Comparison of ENCODE assay signal across 14 mouse cellular contexts in genomic region chr10:40163338-40163737, GRCm38 (mm10). TPM values are rescaled to one million over a fixed set of nuclear protein-coding genes. Genes with fewer than 3 reads are reported as not detected.
DNase-seq lines count a peak whose midpoint lies in the region; TF ChIP-seq lines count a peak whose summit lies in the region.
"Had no signal": no experiment of that assay in that cellular context is flagged by ENCODE, and none has a peak within 500 bp of the region (broad histone marks: within the 10 kb centered on the region; RNA-seq: fewer than 3 reads in every experiment).

No protein-coding gene starts in this region.

- no peak for TF ChIP-seq CTCF in CH12.LX (conservative IDR thresholded peaks at IDR 0.05 in 1 of 2, IDR thresholded peaks at IDR 0.05 in 1 of 2; ENCODE audit: low read depth in 2 of 2, low read length in 2 of 2)

- peak; percentile 29 to 45 for DNase-seq in spleen, adult 18-20 months
- no peak for DNase-seq in spleen, postnatal 14 days (ENCODE audit: low spot score in 2 of 2)
- DNase-seq in CH12.LX (ENCODE audit: extremely low read depth) (peak; percentile 71), adipocyte (ENCODE audit: low spot score) (no peak)
- DNase-seq in natural killer cell, adult 2 months (ENCODE audit: low spot score in 2 of 2), result peak; percentile 48 to 66
- DNase-seq in thymus, postnatal 4 days, result peak; percentile 63
- no peak for DNase-seq in left cerebral cortex, adult 18-20 months (ENCODE audit: low spot score in 2 of 2)
- DNase-seq: adrenal gland, postnatal 36 days; cerebellum, postnatal 36 days; kidney, postnatal 10 days; lung, postnatal 14 days had no signal

- H3K4me3 ChIP-seq in CH12.LX (replicated peaks in 1 of 3; ENCODE audit: low read depth in 2 of 3, low read length in 2 of 3, poor library complexity in 1 of 3), result no peak overlapping the region
- H3K4me3 ChIP-seq: forebrain, embryonic 12.5 days; midbrain, embryonic 15.5 days had no signal

- H3K79me2 ChIP-seq in CH12.LX (replicated peaks; ENCODE audit: control insufficient read depth, extremely low read depth, insufficient read depth, poor library complexity, severe bottlenecking), result no peaks in the 10 kb centered on the region

- H3K27ac ChIP-seq in CH12.LX (ENCODE audit: insufficient read depth, low read depth), result no peak overlapping the region
- H3K27ac ChIP-seq: forebrain, embryonic 12.5 days; midbrain, embryonic 15.5 days had no signal

- peak; percentile 68 for TF ChIP-seq EP300 in CH12.LX (IDR thresholded peaks at IDR 0.05; ENCODE audit: low read length)

- H3K4me1 ChIP-seq in CH12.LX (ENCODE audit: control insufficient read depth in 1 of 2, insufficient read depth in 2 of 2), result peaks cover 4 to 33% of the 10 kb centered on the region in 2 experiments; a peak in 3 of 4 replicates
- H3K4me1 ChIP-seq: forebrain, embryonic 12.5 days; midbrain, embryonic 15.5 days had no signal

- no peak overlapping the region for H3K9ac ChIP-seq in CH12.LX (ENCODE audit: insufficient read depth, low read depth)
- H3K9ac ChIP-seq: forebrain, embryonic 12.5 days; midbrain, embryonic 15.5 days had no signal

- peak overlapping the region; percentile 16; the same call in 1 of the 2 replicates for H3K4me2 ChIP-seq in CH12.LX (ENCODE audit: insufficient read depth, low read depth, poor library complexity, severe bottlenecking)
- H3K4me2 ChIP-seq: forebrain, embryonic 12.5 days; liver, embryonic 11.5 days; midbrain, embryonic 15.5 days had no signal

- TF ChIP-seq POLR2A in CH12.LX (IDR thresholded peaks at IDR 0.05; ENCODE audit: low read depth, low read length), result no peak

- dilution Hi-C loops in CH12.LX (cut with MboI; ENCODE audit: extremely low pct_ligation_motif_present, extremely low pct_unique_long_range_greater_than_20kb, low sequenced_read_pairs), result no loop called here

- H3K9me3 ChIP-seq in CH12.LX (replicated peaks; ENCODE audit: low read length), result no peaks in the 10 kb centered on the region
- H3K9me3 ChIP-seq: forebrain, embryonic 12.5 days; midbrain, embryonic 15.5 days had no signal

- H3K36me3 ChIP-seq in CH12.LX (replicated peaks in 1 of 2; ENCODE audit: control insufficient read depth in 1 of 2, insufficient read depth in 1 of 2, low read length in 1 of 2), result no peaks in the 10 kb centered on the region
- H3K36me3 ChIP-seq: forebrain, embryonic 12.5 days; midbrain, embryonic 15.5 days had no signal

- in situ Hi-C loops in CH12.LX (cut with MboI; ENCODE audit: low pct_ligation_motif_present, low pct_unique_long_range_greater_than_20kb, low sequenced_read_pairs), result no loop called here

- TF ChIP-seq RAD21 in CH12.LX (IDR thresholded peaks at IDR 0.05; ENCODE audit: low read depth, low read length), result no peak

- H3K27me3 ChIP-seq in CH12.LX (replicated peaks), result peaks cover 3% of the 10 kb centered on the region
- H3K27me3 ChIP-seq: forebrain, embryonic 12.5 days; midbrain, embryonic 15.5 days had no signal

TF ChIP-seq in CH12.LX, 34 proteins besides CTCF, POLR2A, EP300 and RAD21:
- peak; percentile 60 for TF ChIP-seq ETS1 (conservative IDR thresholded peaks at IDR 0.05; ENCODE audit: low read depth, low read length)
- peak; percentile 56; the same call in 1 of the 2 replicates for TF ChIP-seq MAX (IDR thresholded peaks at IDR 0.05; ENCODE audit: low read length)
- TF ChIP-seq USF1 (IDR thresholded peaks at IDR 0.05; ENCODE audit: low read depth, low read length), result no peak
- no peak for TF ChIP-seq SMC3 (IDR thresholded peaks at IDR 0.05; ENCODE audit: low read depth, low read length)
- no peak for TF ChIP-seq CHD1 (IDR thresholded peaks at IDR 0.05; ENCODE audit: low read depth, low read length)
- peak; percentile 60; the same call in 1 of the 2 replicates for TF ChIP-seq MYC (IDR thresholded peaks at IDR 0.05; ENCODE audit: low read depth, low read length)
- TF ChIP-seq ZMIZ1 (IDR thresholded peaks at IDR 0.05; ENCODE audit: low read depth, low read length), result no peak
- TF ChIP-seq POLR2AphosphoS2 (IDR thresholded peaks at IDR 0.05; ENCODE audit: low read depth, low read length), result no peak
- TF ChIP-seq ZKSCAN1 (IDR thresholded peaks at IDR 0.05; ENCODE audit: borderline replicate concordance, low read depth, low read length), result no peak
- TF ChIP-seq E2F4 (IDR thresholded peaks at IDR 0.05; ENCODE audit: insufficient replicate concordance, low read depth, low read length), result no peak
- TF ChIP-seq BHLHE40 (IDR thresholded peaks at IDR 0.05; ENCODE audit: low read depth, low read length), result peak; percentile 89

RNA-seq across cellular contexts. Expression of gene Slc16a10, which starts 21.3 kb away (rescaled TPM):
- total RNA-seq in CH12.LX (2012; rRNA removed), result 10.4 TPM in 2 replicates
- 4.5 TPM in 2 replicates for total RNA-seq in CH12.LX (2014; rRNA removed)
- 3.5 and 4.1 TPM in 2 replicates for polyA plus RNA-seq in CH12.LX (2012; ENCODE audit: insufficient read length, low read depth)
- total RNA-seq in left cerebral cortex, adult 18-20 months (2021), result 1 to 10 TPM; 3.2 to 4.1 TPM

Comparison
In these comparisons a context has a peak if more than half of its experiments do, and no peak if none do; other contexts are left out.
1. DNase-seq: peak in spleen, adult 18-20 months (2 of 2), CH12.LX (single experiment), natural killer cell, adult 2 months (2 of 2) and thymus, postnatal 4 days (single experiment); none in spleen, postnatal 14 days (0 of 2), adipocyte (single experiment) and left cerebral cortex, adult 18-20 months (0 of 2).